Mouse (Mus musculus) megakaryocyte, embryonic 14.5 days (primary cell): ENCODE results near the gene Fxr2.

Experiments used
- FLI1 ChIP-seq: IDR thresholded peaks from 2 replicates; pipeline ENCODE4 v1.6.1; 2012; ENCODE audit warnings: low read length, inconsistent platforms, mixed read lengths
- GATA1 ChIP-seq: IDR thresholded peaks from 3 replicates; pipeline ENCODE4 v1.6.1; 2012; ENCODE audit warnings: mixed read lengths, low read length, inconsistent platforms, borderline replicate concordance

DNA sequence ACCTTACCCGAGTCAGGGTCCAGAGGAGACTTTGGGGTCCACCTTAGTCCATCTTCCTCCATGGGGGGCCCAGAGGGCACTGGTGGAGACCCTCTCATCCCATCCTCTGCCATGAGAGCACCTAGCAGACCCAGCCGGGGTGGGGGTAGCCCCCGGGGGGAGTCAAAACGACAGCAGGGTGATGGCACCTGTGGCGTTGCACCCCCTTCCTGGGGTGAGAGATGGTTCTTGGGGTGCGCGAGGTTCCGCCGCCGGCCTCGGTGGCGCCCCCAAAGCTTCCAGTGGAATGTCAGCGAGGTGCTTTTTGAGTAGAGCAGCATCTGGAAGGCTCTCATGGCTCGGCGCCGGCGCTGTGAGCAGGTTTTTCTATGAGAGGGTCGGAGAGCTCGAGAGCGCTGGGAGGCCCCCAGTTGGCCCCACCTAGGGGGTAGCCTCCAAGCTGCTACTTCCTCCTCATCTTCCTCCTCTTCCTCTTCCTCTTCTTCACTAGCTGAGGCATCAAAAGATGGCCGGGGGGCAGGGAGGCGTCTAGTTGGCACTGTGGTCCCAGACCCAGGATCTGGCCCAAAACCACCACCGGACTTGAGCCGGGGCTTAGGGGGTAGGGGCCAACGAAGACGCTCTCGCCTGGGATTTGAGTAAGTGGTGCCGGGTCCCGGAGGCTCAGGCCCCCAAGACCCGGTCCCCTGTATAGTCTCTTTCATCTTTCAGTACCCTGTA, 47.5 kb downstream of the Fxr2 start:
- no peak for TF ChIP-seq GATA1
- no peak for TF ChIP-seq FLI1
